Mouse (Mus musculus): ENCODE measurements around the gene Ate1.
"Not testable (repeated sequence)": the region's sequence is repeated elsewhere in the genome, so short reads cannot be mapped to it uniquely, and the experiment has no call there.

Ate1 gene

GRCm38 (mm10) chr7:130520812-130521422, 748 bp upstream of the Ate1 start:
- DNase-seq (ENCODE audit: low spot score) = no peak

DNA sequence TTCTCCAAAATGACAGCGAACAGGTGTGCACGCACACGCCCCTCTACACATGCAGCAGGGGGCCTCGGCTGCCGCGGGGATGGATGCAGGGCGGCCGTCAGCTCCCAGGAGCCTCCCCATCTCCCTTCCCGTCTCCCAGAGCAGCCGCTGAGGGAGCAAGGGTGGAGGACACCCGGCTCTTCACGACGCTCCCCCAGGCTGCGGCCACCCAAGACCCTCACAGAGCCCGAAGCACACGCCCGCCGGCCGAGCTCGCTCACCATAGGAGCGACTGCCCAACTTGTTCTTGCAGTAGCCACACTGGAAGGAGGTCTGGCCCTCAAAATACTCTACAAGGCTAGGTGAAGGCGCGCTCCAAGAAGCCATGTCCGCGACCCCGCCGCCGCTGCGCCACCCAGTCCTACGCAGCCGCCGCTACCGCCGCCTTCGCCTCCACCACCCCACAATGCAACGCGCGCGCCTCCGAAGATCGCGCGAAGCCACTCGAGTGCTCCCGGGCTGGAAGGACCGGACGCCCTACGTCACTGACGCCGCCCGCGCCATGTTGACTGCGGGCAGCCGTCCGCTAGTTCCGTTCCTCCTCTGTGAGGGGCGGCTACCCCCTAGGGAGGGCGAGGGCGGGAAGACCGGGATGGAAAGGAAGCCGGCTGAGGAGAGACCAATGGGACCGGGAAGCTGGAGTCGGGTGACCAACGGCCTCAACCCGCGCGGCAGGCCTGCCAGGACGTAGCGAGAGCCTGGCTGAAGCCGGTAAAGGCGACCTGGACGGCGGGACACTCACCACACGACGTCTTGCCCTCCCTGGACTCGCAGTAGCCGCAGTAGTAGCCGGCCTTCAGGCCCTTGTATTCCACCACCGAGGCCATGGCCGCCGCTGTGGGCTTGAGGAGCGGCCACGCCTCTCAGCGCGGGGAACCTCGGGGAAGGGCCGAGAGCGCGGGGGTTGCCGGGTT, 797 bp downstream of the Ate1 start:
- peak; percentile 92 for DNase-seq (ENCODE audit: low spot score)

DNA sequence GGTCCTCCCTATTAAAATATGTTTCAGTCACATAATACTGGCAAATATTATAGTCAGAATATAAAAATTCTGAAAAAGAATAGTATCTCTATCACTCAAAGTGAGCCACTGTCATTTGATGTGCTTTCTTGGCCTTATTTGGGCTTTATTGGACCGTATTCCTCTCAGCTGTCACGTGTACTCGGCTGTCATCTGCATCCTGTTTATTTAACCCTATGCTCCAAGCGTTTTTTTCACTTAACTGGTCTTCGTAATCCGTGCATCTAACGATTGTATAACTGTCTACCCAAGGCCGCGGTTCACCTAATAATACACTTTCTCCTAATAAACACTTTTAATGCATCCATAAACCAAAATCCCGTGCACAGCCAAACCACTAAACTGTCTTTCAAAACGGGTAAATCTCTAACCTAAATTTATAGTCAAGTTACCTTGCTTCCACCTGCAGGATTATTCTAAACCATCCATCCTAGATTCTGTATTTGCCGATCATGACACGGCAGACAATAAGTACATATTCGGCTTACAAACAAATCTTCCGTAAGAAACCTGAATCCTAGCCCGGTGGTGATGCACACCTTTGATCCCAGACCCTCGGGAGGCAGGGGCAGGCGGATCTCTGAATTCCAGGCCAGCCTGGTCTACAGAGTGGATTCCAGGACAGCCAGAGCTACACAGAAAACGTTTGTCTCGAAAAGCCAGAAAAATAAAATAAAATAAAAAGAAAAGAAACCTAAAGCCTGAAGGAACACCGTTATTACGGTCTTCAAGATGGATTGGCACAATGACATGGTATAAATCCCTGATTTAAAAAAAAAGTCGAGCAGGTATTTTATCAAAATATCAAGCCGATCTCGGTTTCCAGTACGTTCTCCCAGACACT, 1.7 kb downstream of the Ate1 start:
- no peak for DNase-seq (ENCODE audit: low spot score)

DNA sequence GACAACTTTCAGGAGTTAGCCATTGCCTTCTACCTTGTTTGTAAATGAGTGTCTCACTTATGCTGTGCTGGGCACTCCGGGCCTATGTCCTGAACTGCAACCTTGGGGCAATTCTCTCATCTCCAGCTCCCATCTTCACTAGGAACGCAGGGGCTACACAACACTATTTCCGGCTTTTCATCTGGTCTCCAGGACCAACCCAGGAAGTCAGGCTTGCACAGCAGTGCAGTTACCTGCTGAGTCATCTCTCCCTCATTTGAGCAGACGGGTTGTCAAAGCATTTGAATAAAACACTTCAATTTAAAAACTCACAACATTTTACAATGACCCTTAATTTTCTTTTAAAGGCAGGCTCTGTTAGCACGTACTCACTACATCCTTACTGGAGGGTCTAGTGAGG, 9.9 kb downstream of the Ate1 start:
- DNase-seq (ENCODE audit: low spot score) = no peak

DNA sequence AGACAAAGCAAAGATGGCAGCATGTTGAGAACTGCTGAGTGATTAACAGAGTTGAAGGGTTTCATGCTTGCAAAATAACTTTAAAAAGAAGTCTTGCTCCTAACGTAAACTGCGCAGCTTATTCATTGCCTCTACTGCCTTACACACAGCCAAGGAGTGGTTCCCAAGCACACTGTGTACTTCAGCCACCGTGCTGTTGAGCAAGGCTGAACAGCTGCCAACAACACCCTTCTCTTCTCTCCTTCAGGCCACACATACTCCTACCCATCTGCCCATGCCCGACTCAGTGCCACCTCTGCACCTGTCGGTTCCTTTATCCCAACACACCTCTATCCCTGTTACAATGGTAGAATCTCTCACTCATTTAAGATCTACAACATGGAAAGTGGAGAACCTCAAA, 17.2 kb downstream of the Ate1 start:
- DNase-seq (ENCODE audit: low spot score) = no peak

- no peak for DNase-seq (ENCODE audit: low spot score)
Measured at GRCm38 (mm10) chr7:130501499-130501898, 18.7 kb downstream of the Ate1 start.

- DNase-seq (ENCODE audit: low spot score) = no peak
Measured at GRCm38 (mm10) chr7:130493346-130493745, 26.8 kb downstream of the Ate1 start.

DNA sequence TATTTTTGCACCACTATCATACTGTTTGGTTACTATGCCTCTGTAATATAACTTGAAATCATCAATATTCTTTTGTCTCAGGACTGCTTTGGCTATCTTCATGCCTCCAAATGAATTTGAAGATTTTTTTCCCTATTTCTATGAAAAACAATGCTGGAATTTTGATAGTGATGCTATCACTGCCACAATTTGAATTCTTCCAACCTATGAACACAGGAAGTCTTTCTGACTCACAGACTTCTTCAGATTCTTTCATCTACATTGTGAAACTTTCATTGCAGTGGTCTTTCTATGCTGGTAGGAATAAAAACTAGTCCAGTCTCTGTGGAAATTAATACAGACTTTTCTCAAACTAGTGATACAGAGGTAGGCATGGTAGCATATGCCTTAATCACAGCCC, 28.1 kb downstream of the Ate1 start:
- DNase-seq (ENCODE audit: low spot score) = no peak

DNA sequence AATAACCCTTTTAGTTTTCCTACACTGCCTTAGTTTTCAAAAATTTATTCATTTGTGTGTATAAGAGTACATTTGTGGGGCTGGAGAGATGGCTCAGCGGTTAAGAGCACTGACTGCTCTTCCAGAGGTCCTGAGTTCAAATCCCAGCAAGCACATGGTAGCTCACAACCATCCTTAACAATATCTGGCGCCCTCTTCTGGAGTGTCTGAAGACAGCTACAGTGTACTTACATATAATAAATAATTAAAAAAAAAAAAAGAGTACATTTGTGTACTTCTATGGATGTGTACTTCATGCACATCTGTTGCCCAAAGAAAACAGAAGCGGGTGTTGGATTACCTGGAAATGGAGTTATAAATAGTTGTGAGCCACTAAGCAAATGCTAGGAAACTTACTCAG, 41.2 kb downstream of the Ate1 start:
- not testable (repeated sequence) for DNase-seq (ENCODE audit: low spot score)

DNA sequence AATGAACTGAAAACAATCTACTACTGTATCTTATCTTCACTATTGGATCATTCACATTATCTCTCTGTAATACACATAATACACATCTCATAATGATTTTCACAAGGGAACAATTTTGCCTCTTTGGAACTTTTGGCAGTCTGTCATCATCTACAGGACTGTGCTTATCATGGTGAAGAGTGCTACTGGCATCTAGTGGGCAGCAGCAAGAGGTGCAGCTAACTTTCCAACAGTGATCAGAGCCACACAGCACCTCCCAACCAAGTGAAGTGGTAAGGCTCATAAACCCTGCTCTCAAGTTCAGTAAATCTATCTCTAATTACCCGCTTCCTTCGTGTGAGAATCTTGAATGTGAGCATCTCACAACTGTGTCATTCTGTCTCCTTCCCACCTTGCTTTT, 44.2 kb downstream of the Ate1 start:
- DNase-seq (ENCODE audit: low spot score) = peak; percentile 37

- no peak for DNase-seq (ENCODE audit: low spot score)
Measured at GRCm38 (mm10) chr7:130473881-130474280, 46.3 kb downstream of the Ate1 start.

DNA sequence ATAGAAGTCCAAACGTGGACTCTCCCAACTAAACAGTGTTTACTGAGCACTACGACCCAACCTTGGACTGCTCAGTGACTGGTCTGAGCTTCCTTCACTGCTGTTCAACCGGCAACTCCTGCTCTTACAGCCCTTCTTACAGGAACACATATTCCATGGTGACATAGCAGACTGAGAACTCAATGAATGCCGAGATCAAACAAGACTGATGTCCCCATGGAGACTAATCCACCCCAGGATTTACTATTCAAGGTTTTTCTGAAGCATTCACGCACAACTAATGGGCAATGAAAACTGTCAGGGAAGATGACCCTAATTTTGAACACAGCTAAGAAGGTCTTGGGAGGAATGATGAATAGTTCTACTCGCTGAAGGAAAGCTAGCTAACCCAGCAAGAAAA, 47.5 kb downstream of the Ate1 start:
- no peak for DNase-seq (ENCODE audit: low spot score)

GRCm38 (mm10) chr7:130471045-130471444, 49.1 kb downstream of the Ate1 start:
- DNase-seq (ENCODE audit: low spot score) = no peak

DNA sequence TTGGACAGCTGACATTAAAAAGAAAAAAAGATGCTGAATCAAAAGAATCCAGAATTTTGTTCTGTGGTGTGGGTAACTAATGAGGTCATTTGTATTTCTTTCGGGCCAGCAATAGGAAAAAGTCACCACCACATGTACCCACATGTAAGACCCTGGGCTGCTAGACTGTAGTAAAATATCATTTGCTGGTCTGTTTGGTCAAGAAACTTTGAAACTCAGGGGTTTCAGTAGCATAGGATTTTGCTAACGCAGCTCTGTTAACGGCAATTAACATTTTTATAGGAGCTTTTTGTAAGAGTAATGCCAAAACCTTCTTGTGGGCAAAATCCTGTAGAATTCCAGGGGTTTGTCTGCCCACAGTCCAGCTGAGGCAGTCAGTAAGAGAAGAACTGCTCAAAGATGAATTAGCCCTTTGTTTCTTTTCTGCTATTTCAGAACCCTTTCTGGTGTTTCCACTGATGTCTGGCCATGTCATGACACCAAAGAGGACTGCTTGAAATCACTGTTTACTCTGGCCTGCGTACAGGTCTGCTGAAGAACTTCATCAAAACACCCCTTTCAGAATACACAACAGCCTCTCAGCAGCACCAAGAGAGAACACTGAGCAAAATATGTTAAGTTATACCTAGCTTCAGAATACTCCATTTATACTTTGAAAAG, 64.5 kb downstream of the Ate1 start:
- no peak for DNase-seq (ENCODE audit: low spot score)

GRCm38 (mm10) chr7:130454226-130454625, 65.9 kb downstream of the Ate1 start:
- no peak for DNase-seq (ENCODE audit: low spot score)

DNA sequence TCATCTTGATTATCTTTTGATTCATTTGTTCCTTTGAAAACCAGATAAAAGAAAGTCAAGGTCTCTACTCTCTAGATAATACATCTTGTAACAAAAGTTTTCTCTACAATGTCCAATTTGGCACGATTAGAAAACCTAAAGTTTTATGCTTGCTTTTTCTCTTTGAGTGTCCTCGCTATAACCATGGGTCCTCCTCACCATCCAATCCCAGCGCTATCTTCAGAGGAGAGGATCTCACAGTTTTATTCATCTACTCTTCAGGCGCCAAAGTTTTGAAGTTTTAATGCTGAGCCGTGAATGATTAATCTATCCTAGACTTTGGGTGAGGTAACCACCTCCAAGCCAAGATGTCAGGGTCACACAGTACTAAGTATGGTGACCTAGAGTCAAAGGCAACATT, 84.4 kb downstream of the Ate1 start:
- no peak for DNase-seq (ENCODE audit: low spot score)

GRCm38 (mm10) chr7:130432141-130432540, 88.0 kb downstream of the Ate1 start:
- DNase-seq (ENCODE audit: low spot score) = no peak

DNA sequence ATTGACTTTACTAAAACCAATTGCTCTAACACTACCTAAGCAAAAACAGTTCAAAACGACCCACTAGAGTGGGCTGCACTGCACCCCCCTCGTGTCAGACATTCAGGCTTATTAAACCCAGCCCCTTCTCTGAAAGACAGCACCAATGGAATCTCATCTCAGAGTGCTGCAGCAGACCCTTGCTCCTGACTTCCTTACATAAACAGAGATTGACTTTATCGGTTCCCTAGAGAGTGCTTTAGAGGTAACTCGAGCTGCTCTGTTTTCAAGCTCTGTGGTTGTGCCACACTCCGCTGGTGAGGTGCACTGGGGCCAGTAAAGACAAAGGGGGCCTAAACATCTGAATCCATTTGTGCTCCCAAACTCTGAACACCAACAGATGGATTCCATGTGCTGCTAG, 93.6 kb downstream of the Ate1 start:
- DNase-seq (ENCODE audit: low spot score) = no peak

DNA sequence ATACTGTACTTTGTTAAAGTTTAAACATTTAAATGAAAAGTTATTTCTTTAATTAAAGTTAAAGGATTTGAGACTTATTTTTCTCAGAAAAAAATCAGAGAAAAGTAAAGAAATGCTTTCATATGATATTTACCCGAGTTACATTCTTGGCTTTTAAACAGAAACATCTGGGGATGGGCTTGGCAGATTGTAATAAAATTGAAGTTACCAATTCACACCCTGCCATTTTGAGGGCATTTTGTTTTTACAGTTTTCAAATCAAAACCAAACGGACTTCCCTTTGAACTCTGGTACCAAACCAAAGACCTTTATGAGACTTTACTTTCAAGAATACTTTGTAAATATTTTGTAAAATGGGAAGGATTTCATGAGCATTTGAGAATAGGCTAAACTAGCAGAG, 94.2 kb downstream of the Ate1 start:
- DNase-seq (ENCODE audit: low spot score) = no peak

GRCm38 (mm10) chr7:130419961-130420360, 100.2 kb downstream of the Ate1 start:
- no peak for DNase-seq (ENCODE audit: low spot score)

- DNase-seq (ENCODE audit: low spot score) = no peak
Measured at GRCm38 (mm10) chr7:130407622-130408021, 112.5 kb downstream of the Ate1 start.

DNA sequence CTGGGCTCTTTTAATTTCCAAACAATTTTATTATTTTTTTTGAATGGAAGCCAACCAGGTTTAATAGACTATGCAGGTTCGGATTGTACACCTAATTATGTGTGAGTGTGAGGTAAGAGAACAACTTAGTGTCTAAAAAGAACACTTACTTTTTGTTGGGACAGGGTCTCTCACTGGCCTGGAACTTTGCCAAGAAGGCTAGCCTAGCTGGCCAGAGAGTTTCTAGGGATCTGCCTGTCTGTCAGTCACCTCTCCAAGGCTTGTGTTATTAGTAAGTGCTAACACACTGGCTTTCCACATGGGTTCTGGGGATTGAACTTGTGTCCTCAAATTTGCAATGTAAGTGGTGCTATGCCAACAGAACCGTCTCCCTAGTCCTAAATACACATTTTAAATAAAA, 116.8 kb downstream of the Ate1 start:
- no peak for DNase-seq (ENCODE audit: low spot score)

All from left cerebral cortex, adult 11 months (tissue).